Mouse (Mus musculus): ENCODE data around the gene Cfap58. TPM values are rescaled to one million over a fixed set of nuclear protein-coding genes. Genes with fewer than 3 reads are reported as not detected.

Gene Cfap58
- polyA plus RNA-seq, 1 experiment = not detected

DNA sequence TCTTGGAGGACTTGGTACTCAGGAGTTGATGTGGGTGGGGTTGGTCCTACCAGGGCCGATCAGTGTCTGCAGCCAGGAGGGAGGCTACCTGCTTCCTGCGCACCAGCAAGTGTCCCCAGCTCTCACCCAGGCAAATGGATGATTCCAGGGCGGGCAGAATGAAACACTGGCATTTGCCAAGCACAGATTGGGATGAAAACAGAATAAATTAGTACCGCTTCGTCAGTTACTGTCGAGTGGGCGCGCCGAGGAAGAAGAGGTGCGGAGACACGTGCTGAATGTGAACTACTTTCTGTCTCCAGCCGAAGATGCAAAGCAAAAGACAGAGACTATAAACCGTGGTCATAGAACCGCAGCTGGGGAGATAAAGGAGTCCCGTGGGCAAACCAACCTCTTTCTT lies 84.0 kb downstream of the Cfap58 start:
- Histone ChIP-seq H3K27ac (ENCODE audit: control insufficient read depth, insufficient read depth, low read depth, low read length, poor library complexity) (no peak overlapping the region), H3K4me1 (ENCODE audit: control insufficient read depth, insufficient read depth, low read length) (no peaks in the 10 kb centered on the region), H3K4me3 (replicated peaks; ENCODE audit: control insufficient read depth, low read depth, low read length) (no peak overlapping the region)
- 73% methylated on average over 15 of the region's 15 CpGs for WGBS
- TF ChIP-seq POLR2A (IDR thresholded peaks at IDR 0.05; ENCODE audit: borderline replicate concordance, control insufficient read depth, low read depth, low read length) (no peak), CTCF (IDR thresholded peaks at IDR 0.05; ENCODE audit: control insufficient read depth, insufficient read depth, low read length) (no peak)

DNA sequence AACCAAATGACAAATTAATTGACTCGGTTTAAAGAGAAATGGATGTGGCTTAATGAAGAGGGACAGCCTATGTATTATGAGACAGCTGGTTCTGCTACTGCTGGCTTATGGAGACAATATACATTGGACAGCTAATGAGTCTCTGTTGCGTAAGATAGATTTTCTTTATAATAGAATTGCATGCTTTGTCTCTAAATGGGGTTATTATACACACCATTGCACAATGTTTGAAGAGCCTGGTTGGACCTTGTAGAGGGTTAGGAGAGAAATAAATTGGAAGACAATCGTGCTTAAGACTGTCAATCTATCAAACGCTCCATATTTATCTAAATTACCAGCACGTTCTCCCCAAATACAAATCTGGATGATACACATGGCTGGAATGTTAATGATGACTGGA lies 85.3 kb downstream of the Cfap58 start:
- no peak for TF ChIP-seq POLR2A (IDR thresholded peaks at IDR 0.05; ENCODE audit: borderline replicate concordance, control insufficient read depth, low read depth, low read length)
- no peak for TF ChIP-seq CTCF (IDR thresholded peaks at IDR 0.05; ENCODE audit: control insufficient read depth, insufficient read depth, low read length)
- no peak overlapping the region for H3K4me3 ChIP-seq (replicated peaks; ENCODE audit: control insufficient read depth, low read depth, low read length)
- H3K27ac ChIP-seq (ENCODE audit: control insufficient read depth, insufficient read depth, low read depth, low read length, poor library complexity) = no peak overlapping the region
- no peaks in the 10 kb centered on the region for H3K4me1 ChIP-seq (ENCODE audit: control insufficient read depth, insufficient read depth, low read length)
- 83% methylated on average over 5 of the region's 5 CpGs for WGBS

- 34% methylated on average over 10 of the region's 10 CpGs for WGBS
- Histone ChIP-seq H3K27ac (ENCODE audit: control insufficient read depth, insufficient read depth, low read depth, low read length, poor library complexity) (no peak overlapping the region), H3K4me1 (ENCODE audit: control insufficient read depth, insufficient read depth, low read length) (no peaks in the 10 kb centered on the region), H3K4me3 (replicated peaks; ENCODE audit: control insufficient read depth, low read depth, low read length) (no peak overlapping the region)
- TF ChIP-seq CTCF (IDR thresholded peaks at IDR 0.05; ENCODE audit: control insufficient read depth, insufficient read depth, low read length) = no peak
- TF ChIP-seq POLR2A (IDR thresholded peaks at IDR 0.05; ENCODE audit: borderline replicate concordance, control insufficient read depth, low read depth, low read length) = no peak
Observed at GRCm38 (mm10) chr19:48023726-48024125, 86.3 kb downstream of the Cfap58 start.

DNA sequence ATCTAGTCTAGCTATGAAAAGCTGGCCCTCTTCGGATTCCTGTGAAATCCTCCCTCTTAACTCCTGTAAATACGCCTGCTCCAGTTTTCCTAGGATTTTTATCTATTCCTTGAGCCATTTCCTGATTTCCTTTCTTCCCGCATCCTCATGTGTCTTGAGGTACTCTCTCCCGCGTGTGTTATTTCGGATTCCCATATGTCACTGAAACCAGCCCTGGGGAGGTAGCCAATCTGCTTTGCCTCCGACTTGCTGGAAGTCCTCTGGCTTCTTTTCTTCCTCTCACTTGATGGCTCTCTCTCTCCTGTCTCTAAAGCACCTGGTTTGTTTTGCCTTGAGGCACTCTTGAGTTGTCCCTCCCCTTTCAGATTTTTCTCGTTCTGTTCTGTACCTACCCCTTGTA lies 87.9 kb downstream of the Cfap58 start:
- H3K27ac ChIP-seq (ENCODE audit: control insufficient read depth, insufficient read depth, low read depth, low read length, poor library complexity) = no peak overlapping the region
- TF ChIP-seq CTCF (IDR thresholded peaks at IDR 0.05; ENCODE audit: control insufficient read depth, insufficient read depth, low read length) (no peak), POLR2A (IDR thresholded peaks at IDR 0.05; ENCODE audit: borderline replicate concordance, control insufficient read depth, low read depth, low read length) (no peak)
- no peak overlapping the region for H3K4me3 ChIP-seq (replicated peaks; ENCODE audit: control insufficient read depth, low read depth, low read length)
- 85% methylated on average over 8 of the region's 8 CpGs for WGBS
- no peaks in the 10 kb centered on the region for H3K4me1 ChIP-seq (ENCODE audit: control insufficient read depth, insufficient read depth, low read length)

- TF ChIP-seq POLR2A (IDR thresholded peaks at IDR 0.05; ENCODE audit: borderline replicate concordance, control insufficient read depth, low read depth, low read length) (no peak), CTCF (IDR thresholded peaks at IDR 0.05; ENCODE audit: control insufficient read depth, insufficient read depth, low read length) (no peak)
- no peak overlapping the region for H3K27ac ChIP-seq (ENCODE audit: control insufficient read depth, insufficient read depth, low read depth, low read length, poor library complexity)
- H3K4me1 ChIP-seq (ENCODE audit: control insufficient read depth, insufficient read depth, low read length) = no peaks in the 10 kb centered on the region
- WGBS = 23% methylated on average over 2 of the region's 2 CpGs
- no peak overlapping the region for H3K4me3 ChIP-seq (replicated peaks; ENCODE audit: control insufficient read depth, low read depth, low read length)
Observed at GRCm38 (mm10) chr19:48026882-48027281, 89.4 kb downstream of the Cfap58 start.

DNA sequence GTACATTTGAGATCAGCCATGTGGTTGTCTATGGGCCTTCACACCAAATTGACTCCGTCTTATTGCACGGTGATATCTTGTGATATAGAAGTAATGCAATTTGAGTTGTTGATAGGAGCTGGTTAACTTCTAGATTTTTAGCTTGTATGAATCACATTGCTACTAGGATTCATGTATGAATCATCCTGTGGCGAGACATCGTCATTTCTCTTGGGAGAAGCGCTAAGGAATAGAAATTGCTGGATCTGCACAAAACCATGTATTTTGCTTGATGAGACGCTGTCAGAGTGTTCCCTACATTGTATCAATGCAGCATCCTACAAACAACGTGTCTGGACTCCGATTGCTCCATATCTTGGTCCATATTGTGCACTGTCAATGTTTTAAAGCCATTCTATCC lies 102.1 kb downstream of the Cfap58 start:
- no peaks in the 10 kb centered on the region for H3K4me1 ChIP-seq (ENCODE audit: control insufficient read depth, insufficient read depth, low read length)
- H3K27ac ChIP-seq (ENCODE audit: control insufficient read depth, insufficient read depth, low read depth, low read length, poor library complexity) = no peak overlapping the region
- TF ChIP-seq POLR2A (IDR thresholded peaks at IDR 0.05; ENCODE audit: borderline replicate concordance, control insufficient read depth, low read depth, low read length) (no peak), CTCF (IDR thresholded peaks at IDR 0.05; ENCODE audit: control insufficient read depth, insufficient read depth, low read length) (no peak)
- no peak overlapping the region for H3K4me3 ChIP-seq (replicated peaks; ENCODE audit: control insufficient read depth, low read depth, low read length)
- 77% methylated on average over 8 of the region's 8 CpGs for WGBS

GRCm38 (mm10) chr19:48047315-48047714 lies 109.8 kb downstream of the Cfap58 start:
- no peak overlapping the region for H3K27ac ChIP-seq (ENCODE audit: control insufficient read depth, insufficient read depth, low read depth, low read length, poor library complexity)
- H3K4me1 ChIP-seq (ENCODE audit: control insufficient read depth, insufficient read depth, low read length) = no peaks in the 10 kb centered on the region; the same call in 1 of the 2 replicates
- WGBS = 78% methylated on average over 7 of the region's 7 CpGs
- no peak for TF ChIP-seq POLR2A (IDR thresholded peaks at IDR 0.05; ENCODE audit: borderline replicate concordance, control insufficient read depth, low read depth, low read length)
- no peak for TF ChIP-seq CTCF (IDR thresholded peaks at IDR 0.05; ENCODE audit: control insufficient read depth, insufficient read depth, low read length)
- no peak overlapping the region for H3K4me3 ChIP-seq (replicated peaks; ENCODE audit: control insufficient read depth, low read depth, low read length)

- H3K4me1 ChIP-seq (ENCODE audit: control insufficient read depth, insufficient read depth, low read length) = no peaks in the 10 kb centered on the region; the same call in 1 of the 2 replicates
- TF ChIP-seq CTCF (IDR thresholded peaks at IDR 0.05; ENCODE audit: control insufficient read depth, insufficient read depth, low read length) = no peak
- 47% methylated on average over 3 of the region's 3 CpGs for WGBS
Observed at GRCm38 (mm10) chr19:48049361-48049760, 111.9 kb downstream of the Cfap58 start.

DNA sequence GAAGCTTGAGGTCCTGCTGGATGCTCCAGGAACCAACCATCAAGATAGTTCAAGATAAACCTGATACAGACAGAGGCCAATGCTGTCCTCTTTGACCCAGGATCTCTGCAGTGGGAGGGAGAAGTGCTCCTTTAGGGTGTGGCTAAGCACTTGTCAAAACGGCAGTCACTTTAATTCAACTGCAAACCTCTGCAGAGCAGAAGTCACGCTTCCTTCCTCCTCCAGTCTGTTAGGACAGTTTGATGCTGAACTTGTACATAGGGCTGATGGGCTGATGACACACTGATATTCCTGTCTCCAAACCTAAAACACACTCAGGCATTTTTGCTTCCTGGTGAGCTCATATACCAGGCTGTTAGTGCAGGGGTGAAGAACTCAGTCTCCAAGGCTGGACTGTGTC lies 125.8 kb downstream of the Cfap58 start:
- Histone ChIP-seq H3K27ac (ENCODE audit: control insufficient read depth, insufficient read depth, low read depth, low read length, poor library complexity) (no peak overlapping the region), H3K4me3 (replicated peaks; ENCODE audit: control insufficient read depth, low read depth, low read length) (no peak overlapping the region), H3K4me1 (ENCODE audit: control insufficient read depth, insufficient read depth, low read length) (no peaks in the 10 kb centered on the region)
- WGBS = 5% methylated on average over 2 of the region's 2 CpGs
- TF ChIP-seq CTCF (IDR thresholded peaks at IDR 0.05; ENCODE audit: control insufficient read depth, insufficient read depth, low read length) (no peak), POLR2A (IDR thresholded peaks at IDR 0.05; ENCODE audit: borderline replicate concordance, control insufficient read depth, low read depth, low read length) (no peak)

More at GRCm38 (mm10) chr19:48049361-48049760, 111.9 kb downstream of the Cfap58 start:
- Histone ChIP-seq H3K4me3 (replicated peaks; ENCODE audit: control insufficient read depth, low read depth, low read length) (no peak overlapping the region), H3K27ac (ENCODE audit: control insufficient read depth, insufficient read depth, low read depth, low read length, poor library complexity) (no peak overlapping the region)
